Mouse (Mus musculus): ENCODE results near the gene Ctdspl.

DNA sequence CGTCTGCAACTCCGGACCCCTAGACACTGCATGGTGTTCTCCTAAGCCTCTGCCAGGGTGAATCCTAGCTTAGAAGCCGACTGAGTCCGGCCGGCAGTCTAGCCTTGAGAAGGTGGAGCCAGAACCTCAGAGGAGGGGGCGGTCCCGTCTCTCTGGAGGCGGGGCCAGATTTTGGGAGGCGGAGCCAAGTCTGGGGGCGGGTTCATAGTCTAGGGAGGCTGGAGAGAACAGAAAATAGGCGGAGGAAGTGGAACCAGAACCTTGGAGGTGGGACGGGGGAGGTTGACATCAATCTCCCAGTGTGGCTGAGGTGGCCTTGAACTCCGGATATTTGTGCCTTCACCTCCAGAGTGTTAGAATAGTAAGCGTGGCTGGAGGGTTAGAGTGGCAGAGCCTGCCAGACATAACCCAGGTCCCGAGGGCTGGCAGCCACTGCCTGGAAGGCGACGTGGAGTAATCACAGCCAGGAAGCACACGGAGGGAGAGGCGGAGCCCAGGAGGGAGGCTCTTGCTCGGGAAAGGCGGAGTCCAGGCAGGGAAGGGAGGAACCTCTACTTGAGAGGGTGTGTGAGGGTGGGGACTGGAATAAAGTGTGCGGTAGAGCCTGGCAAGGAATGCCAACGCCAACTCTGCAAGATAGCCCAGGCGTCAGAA is 162.0 kb downstream of the Ctdspl start:
- TF ChIP-seq CTCF (IDR thresholded peaks at IDR 0.05; ENCODE audit: insufficient read depth, low read length) (no peak), POLR2A (IDR thresholded peaks at IDR 0.05; ENCODE audit: borderline replicate concordance, extremely low read depth, low read depth, low read length) (0 out of 2 replicates have a peak, but pooled peaks have one; percentile 42)

All from lung, adult 2 months (tissue).